Mouse (Mus musculus) thymus, adult 2 months (tissue): ENCODE data around the gene Htra1.

Experiments used
- CTCF ChIP-seq: fragments of 200-500 bp; IDR thresholded peaks from 2 replicates; pipeline ENCODE4 v1.5.1; 2012; ENCODE audit warnings: mild to moderate bottlenecking, control low read depth, low read length, moderate library complexity, borderline replicate concordance; ENCODE audit not compliant: control insufficient read depth, poor library complexity, insufficient read depth; ENCODE audit errors: extremely low read depth
- POLR2A ChIP-seq: fragments of 200-500 bp; IDR thresholded peaks from 2 replicates; pipeline ENCODE4 v1.6.1; 2012; ENCODE audit warnings: mild to moderate bottlenecking, low read length, control low read depth, moderate library complexity; ENCODE audit not compliant: control insufficient read depth, poor library complexity, insufficient read depth; ENCODE audit errors: extremely low read depth

DNA sequence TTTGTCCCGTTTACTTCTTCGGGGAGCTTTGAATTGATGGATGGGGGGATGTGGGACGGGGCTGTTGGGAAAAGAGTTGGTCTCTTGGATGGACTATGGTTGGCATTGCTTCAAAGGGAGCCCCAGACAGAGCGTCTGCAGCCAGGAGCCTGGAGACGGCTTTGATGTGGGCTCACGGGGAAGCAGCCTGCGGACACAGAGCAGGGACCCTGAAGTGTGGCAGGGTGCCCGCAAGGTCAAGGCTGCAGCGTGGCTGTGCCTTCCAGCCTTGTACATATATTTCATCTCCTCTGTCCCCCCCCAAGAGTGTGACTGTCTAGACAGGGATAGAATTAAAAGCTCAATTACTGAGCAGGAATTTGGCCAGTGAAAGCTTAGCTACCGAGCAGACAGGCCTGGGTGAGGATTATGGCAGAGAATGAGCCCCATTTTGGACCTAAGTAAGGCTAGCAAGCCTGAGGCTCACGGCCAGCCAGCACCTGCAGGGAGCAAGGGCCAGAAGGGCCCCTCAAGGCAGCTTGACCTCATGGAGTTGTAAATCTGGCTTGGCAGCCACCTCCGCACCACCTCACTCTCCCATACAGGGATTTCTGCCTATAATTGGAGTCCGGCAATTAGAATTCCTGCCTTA, 40.5 kb downstream of the Htra1 start:
- TF ChIP-seq CTCF (no peak), POLR2A (no peak)
